Mouse (Mus musculus): ENCODE data around the gene Grip1.

The Grip1 gene

GRCm38 (mm10) chr10:119851594-119851993 lies 398.0 kb downstream of the Grip1 start:
- no peak for DNase-seq

GRCm38 (mm10) chr10:119852582-119853135 lies 399.0 kb downstream of the Grip1 start:
- no peak for DNase-seq

GRCm38 (mm10) chr10:119867726-119868125 lies 414.1 kb downstream of the Grip1 start:
- DNase-seq, result no peak

GRCm38 (mm10) chr10:119868995-119869579 lies 415.5 kb downstream of the Grip1 start:
- no peak for DNase-seq

- no peak for DNase-seq
These were observed 423.1 kb downstream of the Grip1 start for GRCm38 (mm10) chr10:119876721-119877120.

- DNase-seq, result no peak
These were observed 424.7 kb downstream of the Grip1 start for GRCm38 (mm10) chr10:119878331-119878730.

GRCm38 (mm10) chr10:119884591-119884990 lies 431.0 kb downstream of the Grip1 start:
- DNase-seq, result no peak

GRCm38 (mm10) chr10:119885563-119885962 lies 431.9 kb downstream of the Grip1 start:
- peak; percentile 10 for DNase-seq

GRCm38 (mm10) chr10:119886681-119887080 lies 433.1 kb downstream of the Grip1 start:
- DNase-seq, result no peak

GRCm38 (mm10) chr10:119902754-119903153 lies 449.1 kb downstream of the Grip1 start:
- peak; percentile 12 for DNase-seq

GRCm38 (mm10) chr10:119906869-119907268 lies 453.2 kb downstream of the Grip1 start:
- DNase-seq, result no peak

- DNase-seq, result no peak
These were observed 464.4 kb downstream of the Grip1 start for GRCm38 (mm10) chr10:119917995-119918394.

GRCm38 (mm10) chr10:119927963-119928362 lies 474.3 kb downstream of the Grip1 start:
- DNase-seq, result no peak

- DNase-seq, result no peak
These were observed 475.3 kb downstream of the Grip1 start for GRCm38 (mm10) chr10:119928921-119929320.

GRCm38 (mm10) chr10:119932794-119933193 lies 479.2 kb downstream of the Grip1 start:
- DNase-seq, result no peak

GRCm38 (mm10) chr10:119933362-119933761 lies 479.7 kb downstream of the Grip1 start:
- no peak for DNase-seq

- no peak for DNase-seq
These were observed 481.6 kb downstream of the Grip1 start for GRCm38 (mm10) chr10:119935231-119935630.

- DNase-seq, result no peak
These were observed 483.9 kb downstream of the Grip1 start for GRCm38 (mm10) chr10:119937481-119937880.

GRCm38 (mm10) chr10:119943906-119944305 lies 490.3 kb downstream of the Grip1 start:
- no peak for DNase-seq

- no peak for DNase-seq
These were observed 497.8 kb downstream of the Grip1 start for GRCm38 (mm10) chr10:119951460-119951859.

- DNase-seq, result no peak
These were observed 503.8 kb downstream of the Grip1 start for GRCm38 (mm10) chr10:119957260-119957955.

GRCm38 (mm10) chr10:119960915-119961314 lies 507.3 kb downstream of the Grip1 start:
- DNase-seq, result no peak

GRCm38 (mm10) chr10:119966321-119966720 lies 512.7 kb downstream of the Grip1 start:
- no peak for DNase-seq

- DNase-seq, result no peak
These were observed 525.8 kb downstream of the Grip1 start for GRCm38 (mm10) chr10:119979396-119979795.
